Mouse (Mus musculus): Measurements from ENCODE around the gene B430306N03Rik. TPM values are rescaled to one million over a fixed set of nuclear protein-coding genes. Genes with fewer than 3 reads are reported as not detected.
"Not testable (repeated sequence)": the region's sequence is repeated elsewhere in the genome, so short reads cannot be mapped to it uniquely, and the experiment has no call there.

Gene B430306N03Rik
- total RNA-seq, 2 experiments from 2014 or later, result 0.13 to 0.42 TPM

- DNase-seq (ENCODE audit: low spot score in 2 of 2), result no peak
These were observed 14.1 kb upstream of the B430306N03Rik start for GRCm38 (mm10) chr17:48301792-48302191.

- no peak for DNase-seq (ENCODE audit: low spot score in 2 of 2)
These were observed 3.8 kb upstream of the B430306N03Rik start for GRCm38 (mm10) chr17:48312124-48312523.

GRCm38 (mm10) chr17:48318686-48319085 lies 2.7 kb downstream of the B430306N03Rik start:
- DNase-seq (ENCODE audit: low spot score in 2 of 2), result no peak

- no peak for DNase-seq (ENCODE audit: low spot score in 2 of 2)
These were observed 5.3 kb downstream of the B430306N03Rik start for GRCm38 (mm10) chr17:48321279-48321678.

GRCm38 (mm10) chr17:48323236-48323635 lies 7.3 kb downstream of the B430306N03Rik start:
- no peak for DNase-seq (ENCODE audit: low spot score in 2 of 2)

- DNase-seq (ENCODE audit: low spot score in 2 of 2), result no peak
These were observed 8.3 kb downstream of the B430306N03Rik start for GRCm38 (mm10) chr17:48324258-48324657.

GRCm38 (mm10) chr17:48325093-48325492 lies 9.2 kb downstream of the B430306N03Rik start:
- DNase-seq (ENCODE audit: low spot score in 2 of 2), result no peak

- DNase-seq (ENCODE audit: low spot score in 2 of 2), result no peak
These were observed 9.7 kb downstream of the B430306N03Rik start for GRCm38 (mm10) chr17:48325638-48326037.

GRCm38 (mm10) chr17:48326656-48327055 lies 10.7 kb downstream of the B430306N03Rik start:
- DNase-seq (ENCODE audit: low spot score in 2 of 2), result no peak

- DNase-seq (ENCODE audit: low spot score in 2 of 2), result no peak
These were observed 16.6 kb downstream of the B430306N03Rik start for GRCm38 (mm10) chr17:48332524-48332923.

GRCm38 (mm10) chr17:48334186-48334585 lies 18.2 kb downstream of the B430306N03Rik start:
- DNase-seq (ENCODE audit: low spot score in 2 of 2), result no peak

- peak; percentile 85 to 87 for DNase-seq (ENCODE audit: low spot score in 2 of 2)
These were observed 20.9 kb downstream of the B430306N03Rik start for GRCm38 (mm10) chr17:48336857-48337256.

GRCm38 (mm10) chr17:48340267-48340666 lies 24.3 kb downstream of the B430306N03Rik start:
- DNase-seq (ENCODE audit: low spot score in 2 of 2), result no peak

GRCm38 (mm10) chr17:48341947-48342346 lies 26.0 kb downstream of the B430306N03Rik start:
- no peak for DNase-seq (ENCODE audit: low spot score in 2 of 2)

GRCm38 (mm10) chr17:48343065-48343464 lies 27.1 kb downstream of the B430306N03Rik start:
- DNase-seq (ENCODE audit: low spot score in 2 of 2), result no peak

- no peak for DNase-seq (ENCODE audit: low spot score in 2 of 2)
These were observed 29.9 kb downstream of the B430306N03Rik start for GRCm38 (mm10) chr17:48345824-48346223.

- DNase-seq (ENCODE audit: low spot score in 2 of 2), result peak in 1 of 2 experiments; percentile 16
These were observed 30.3 kb downstream of the B430306N03Rik start, which contains the start of gene Trem2 for GRCm38 (mm10) chr17:48346231-48346630. Gene Trem2, plus strand, starts transcription at chr17:48346401.

GRCm38 (mm10) chr17:48346834-48347233 lies 30.9 kb downstream of the B430306N03Rik start:
- no peak for DNase-seq (ENCODE audit: low spot score in 2 of 2)

GRCm38 (mm10) chr17:48347287-48347686 lies 31.3 kb downstream of the B430306N03Rik start:
- no peak for DNase-seq (ENCODE audit: low spot score in 2 of 2)

- no peak for DNase-seq (ENCODE audit: low spot score in 2 of 2)
These were observed 34.8 kb downstream of the B430306N03Rik start for GRCm38 (mm10) chr17:48350681-48351193.

GRCm38 (mm10) chr17:48352976-48353375 lies 37.0 kb downstream of the B430306N03Rik start:
- not testable (repeated sequence) for DNase-seq (ENCODE audit: low spot score in 2 of 2)

GRCm38 (mm10) chr17:48355822-48356221 lies 39.9 kb downstream of the B430306N03Rik start:
- DNase-seq (ENCODE audit: low spot score in 2 of 2), result peak in 1 of 2 experiments; percentile 6

GRCm38 (mm10) chr17:48357892-48358291 lies 42.0 kb downstream of the B430306N03Rik start:
- DNase-seq (ENCODE audit: low spot score in 2 of 2), result no peak
